Mouse (Mus musculus) myocyte (in vitro differentiated cells): Measurements from ENCODE around the gene Foxa3. TPM values are rescaled to one million over a fixed set of nuclear protein-coding genes. Genes with fewer than 3 reads are reported as not detected.

Experiments used
- H3K27me3 ChIP-seq: one replicate; pipeline ENCODE4 v1.6.1; 2011; ENCODE audit not compliant: control insufficient read depth, insufficient read depth, insufficient read length
- H3K36me3 ChIP-seq: one replicate; pipeline ENCODE4 v1.6.1; 2011; ENCODE audit not compliant: control insufficient read depth, insufficient read depth
- H3K4me2 ChIP-seq: one replicate; pipeline ENCODE4 v1.6.1; 2011; ENCODE audit warnings: low read depth, control low read depth
- H3K4me3 ChIP-seq: one replicate; pipeline ENCODE4 v1.5.1; 2011; ENCODE audit warnings: mild to moderate bottlenecking, control low read depth, moderate library complexity
- H3K79me2 ChIP-seq: one replicate; pipeline ENCODE4 v1.6.1; 2011; ENCODE audit not compliant: control insufficient read depth, insufficient read depth
- H3ac ChIP-seq: one replicate; pipeline ENCODE4 v1.6.1; 2011; ENCODE audit not compliant: control insufficient read depth, insufficient read length
- CEBPB ChIP-seq: IDR thresholded peaks from 2 replicates; pipeline ENCODE4 v1.6.1; 2011; ENCODE audit warnings: mild to moderate bottlenecking, moderate library complexity; ENCODE audit not compliant: poor library complexity, insufficient read depth, severe bottlenecking
- E2F4 ChIP-seq: IDR thresholded peaks from one replicate; pipeline ENCODE4 v1.6.1; 2011; ENCODE audit warnings: mild to moderate bottlenecking, control low read depth, moderate library complexity; ENCODE audit not compliant: insufficient read depth
- MAX ChIP-seq: IDR thresholded peaks from one replicate; pipeline ENCODE4 v1.6.1; 2011; ENCODE audit warnings: low read depth, mild to moderate bottlenecking, control low read depth
- MYOD1 ChIP-seq, 3 experiments: IDR thresholded peaks; one replicate each; pipeline ENCODE4 v1.6.1; 2011; ENCODE audit warnings: control low read depth in 2 of 3, low read depth in 2 of 3, mild to moderate bottlenecking in 2 of 3, moderate library complexity in 1 of 3; ENCODE audit not compliant: insufficient read length in 2 of 3, control insufficient read depth in 1 of 3
- MYOG ChIP-seq, 3 experiments: IDR thresholded peaks; one replicate each; pipeline ENCODE4 v1.6.1; 2011; ENCODE audit warnings: control low read depth in 2 of 3, low read depth in 2 of 3, mild to moderate bottlenecking in 2 of 3; ENCODE audit not compliant: insufficient read length in 2 of 3, control insufficient read depth in 1 of 3, insufficient read depth in 1 of 3
- POLR2A ChIP-seq: IDR thresholded peaks from one replicate; pipeline ENCODE4 v1.6.1; 2011; ENCODE audit warnings: low read depth, mild to moderate bottlenecking, control low read depth, moderate library complexity; ENCODE audit not compliant: insufficient read length
- POLR2AphosphoS2 ChIP-seq: IDR thresholded peaks from one replicate; pipeline ENCODE4 v1.6.1; 2011; ENCODE audit warnings: low read depth, control low read depth; ENCODE audit not compliant: insufficient read length
- REST ChIP-seq: IDR thresholded peaks from one replicate; pipeline ENCODE4 v1.6.1; 2011; ENCODE audit warnings: mild to moderate bottlenecking, control low read depth, moderate library complexity; ENCODE audit not compliant: insufficient read depth, insufficient read length
- SRF ChIP-seq: IDR thresholded peaks from one replicate; pipeline ENCODE4 v1.6.1; 2011; ENCODE audit warnings: low read depth; ENCODE audit not compliant: control insufficient read depth, insufficient read length
- TCF12 ChIP-seq: IDR thresholded peaks from one replicate; pipeline ENCODE4 v1.6.1; 2011; ENCODE audit warnings: mild to moderate bottlenecking, control low read depth; ENCODE audit not compliant: poor library complexity, insufficient read depth, severe bottlenecking
- TCF3 ChIP-seq: IDR thresholded peaks from one replicate; pipeline ENCODE4 v1.6.1; 2011; ENCODE audit warnings: low read depth, control low read depth; ENCODE audit not compliant: insufficient read length
- USF1 ChIP-seq: IDR thresholded peaks from one replicate; pipeline ENCODE4 v1.6.1; 2011; ENCODE audit warnings: low read depth, mild to moderate bottlenecking, control low read depth, moderate library complexity
- polyA plus RNA-seq: library from polyadenylated mRNA; unstranded; fragments of >200 nt; fragmentation: generic; extraction: Trizol; gene quantifications from one replicate; pipeline ENCODE4 v1.2.1, GENCODE M21; 2012; ENCODE audit warnings: missing spikeins

The Foxa3 gene
- polyA plus RNA-seq, 1 experiment: 0.12 TPM

DNA sequence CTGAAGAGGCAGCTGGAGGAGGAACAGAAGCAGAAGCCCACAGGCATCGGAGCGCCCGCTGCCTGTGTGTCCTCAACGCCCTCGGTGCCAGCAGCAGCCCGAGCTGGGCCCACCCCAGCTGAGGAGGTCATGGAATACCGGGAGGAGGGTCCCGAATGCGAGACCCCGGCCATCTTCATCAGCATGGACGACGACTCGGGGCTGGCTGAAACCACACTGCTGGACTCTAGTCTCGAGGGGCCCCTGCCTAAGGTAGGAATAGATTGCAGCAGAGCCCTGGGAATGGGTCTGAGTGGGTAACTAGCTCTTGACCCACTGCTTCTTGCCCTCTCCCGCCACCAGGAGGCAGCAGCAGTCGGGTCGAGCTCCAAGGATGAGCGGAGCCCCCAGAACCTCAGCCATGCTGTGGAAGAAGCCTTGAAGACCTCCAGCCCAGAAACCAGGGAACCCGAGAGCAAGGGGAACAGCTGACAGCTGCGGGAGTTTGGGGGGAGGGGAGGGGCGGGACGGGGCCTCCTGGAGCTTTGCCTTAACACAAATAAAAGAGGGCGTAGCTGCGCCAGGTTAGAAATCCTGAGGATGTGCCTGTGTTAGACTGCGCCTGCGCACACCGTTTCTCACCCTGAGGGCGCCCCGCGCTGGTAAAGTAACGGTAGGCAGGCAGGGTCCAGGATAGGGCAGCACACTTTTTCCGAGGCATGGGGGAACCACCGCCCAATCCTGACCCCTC lies 30.9 kb upstream of the Foxa3 start, which contains the start of gene Rsph6a:
TSS of gene Rsph6a (plus strand) at position 644 of the 730 bp plus-strand sequence.
- no peak within 1 kb of the TSS for H3K4me3 ChIP-seq
- TF ChIP-seq CEBPB: no peak
- no peak for TF ChIP-seq SRF
- no peak for TF ChIP-seq POLR2A
- no peak for TF ChIP-seq MAX
- TF ChIP-seq E2F4: no peak
- TF ChIP-seq POLR2AphosphoS2: no peak
- TF ChIP-seq TCF12: no peak
- TF ChIP-seq TCF3: no peak
- no peak for TF ChIP-seq USF1
- TF ChIP-seq MYOD1 (IDR thresholded peaks at IDR 0.05; ENCODE audit: control insufficient read depth in 1 of 3, insufficient read length in 2 of 3, low read depth in 2 of 3): no peak
- TF ChIP-seq REST: no peak
- TF ChIP-seq MYOG (IDR thresholded peaks at IDR 0.05; ENCODE audit: control insufficient read depth in 1 of 3, insufficient read depth in 1 of 3, insufficient read length in 2 of 3, low read depth in 2 of 3): no peak

DNA sequence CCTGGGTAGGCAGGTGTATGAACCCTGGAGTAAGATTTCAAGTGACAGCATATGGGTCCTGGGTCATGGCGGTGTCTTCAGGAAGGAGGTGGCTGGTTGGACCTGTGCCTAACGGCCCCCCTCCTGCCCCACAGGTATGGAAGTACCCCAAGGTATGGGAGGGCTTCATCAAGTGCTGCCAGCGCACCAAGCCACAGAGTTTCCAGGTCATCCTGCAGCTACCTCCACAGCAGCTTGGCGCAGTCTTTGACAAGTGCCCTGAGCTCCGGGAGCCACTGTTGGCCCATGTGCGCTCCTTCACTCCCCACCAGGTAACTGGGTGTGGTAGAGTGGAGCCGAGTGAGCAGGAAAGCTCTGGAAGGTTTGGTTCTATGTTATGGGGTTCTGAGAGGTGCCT lies 29.8 kb upstream of the Foxa3 start:
- TF ChIP-seq REST (no peak), TCF3 (no peak), MYOG (IDR thresholded peaks at IDR 0.05; ENCODE audit: control insufficient read depth in 1 of 3, insufficient read depth in 1 of 3, insufficient read length in 2 of 3, low read depth in 2 of 3) (no peak), MYOD1 (IDR thresholded peaks at IDR 0.05; ENCODE audit: control insufficient read depth in 1 of 3, insufficient read length in 2 of 3, low read depth in 2 of 3) (no peak), TCF12 (no peak), SRF (no peak)
- H3K36me3 ChIP-seq: no peaks in the 10 kb centered on the region

More for the DNA sequence above, 30.9 kb upstream of the Foxa3 start, which contains the start of gene Rsph6a:
- H3K79me2 ChIP-seq: no peaks in the 10 kb centered on the region
- no peak within 1 kb of the TSS for H3ac ChIP-seq
- H3K36me3 ChIP-seq: no peaks in the 10 kb centered on the region
- H3K4me2 ChIP-seq: no peak within 1 kb of the TSS
- H3K27me3 ChIP-seq: no peaks in the 10 kb centered on the region

DNA sequence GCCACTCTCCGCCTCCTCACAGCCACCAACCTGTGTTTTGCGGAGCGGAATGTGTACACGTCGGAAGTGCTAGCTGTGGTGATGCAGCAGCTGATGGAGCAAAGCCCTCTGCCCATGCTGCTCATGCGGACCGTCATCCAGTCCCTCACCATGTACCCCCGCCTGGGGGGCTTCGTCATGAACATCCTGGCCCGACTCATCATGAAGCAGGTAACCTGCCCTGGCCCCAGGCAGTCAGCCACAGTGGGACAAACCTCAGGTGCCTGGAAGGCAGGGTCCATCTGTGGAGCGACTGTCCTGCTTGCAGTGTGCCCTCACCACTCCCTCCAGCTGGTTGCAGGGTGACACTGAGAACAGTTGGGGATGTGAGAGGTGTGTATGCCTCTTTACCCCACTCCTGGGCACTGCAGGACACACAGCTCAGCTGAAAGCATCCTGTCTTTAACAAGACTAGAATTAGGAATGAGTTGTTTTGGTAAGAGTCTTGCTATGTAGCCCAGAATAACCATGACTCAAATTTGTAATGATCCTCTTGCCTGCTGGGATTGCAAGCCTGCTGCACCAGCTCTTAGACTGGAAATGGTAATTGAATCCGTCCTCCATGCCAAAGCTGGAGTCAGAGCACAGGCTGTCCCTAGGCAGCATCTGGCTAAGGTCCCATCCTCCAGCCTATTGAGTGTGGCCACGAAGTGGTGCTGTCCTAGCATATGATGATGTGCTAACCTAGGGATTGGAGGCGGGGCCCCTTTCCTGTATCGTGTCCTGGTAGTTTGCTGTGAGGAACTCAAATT lies 29.2 kb upstream of the Foxa3 start:
- Histone ChIP-seq H3K4me3 (no peak overlapping the region), H3K27me3 (no peaks in the 10 kb centered on the region), H3ac (no peak overlapping the region), H3K79me2 (no peaks in the 10 kb centered on the region), H3K4me2 (no peak overlapping the region), H3K36me3 (no peaks in the 10 kb centered on the region)
- TF ChIP-seq MYOD1 (IDR thresholded peaks at IDR 0.05; ENCODE audit: control insufficient read depth in 1 of 3, insufficient read length in 2 of 3, low read depth in 2 of 3) (no peak), USF1 (no peak), POLR2AphosphoS2 (peak; percentile 51)

More for the DNA sequence above, 29.8 kb upstream of the Foxa3 start:
- Histone ChIP-seq H3ac (no peak overlapping the region), H3K79me2 (no peaks in the 10 kb centered on the region), H3K4me3 (no peak overlapping the region), H3K4me2 (no peak overlapping the region), H3K27me3 (no peaks in the 10 kb centered on the region)

DNA sequence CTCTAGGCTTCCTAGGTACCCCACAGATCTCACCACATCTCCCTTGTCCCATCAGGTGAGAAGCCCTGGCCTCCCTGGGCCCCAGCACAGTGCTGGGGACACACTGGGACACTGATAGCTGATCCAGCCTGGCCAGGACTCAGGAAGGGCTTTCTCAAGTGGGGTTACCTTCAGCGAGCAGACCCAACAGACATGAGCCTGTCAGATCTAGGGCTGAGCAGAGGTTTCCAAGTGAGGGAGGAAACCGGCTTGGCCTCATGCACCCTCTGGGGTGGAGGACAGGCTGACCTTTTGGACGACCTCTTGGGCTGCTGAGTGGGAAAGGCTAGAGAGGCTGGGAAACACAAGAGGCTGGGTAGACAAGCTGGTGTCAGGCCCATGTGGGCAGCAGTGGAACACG lies 27.8 kb upstream of the Foxa3 start:
- H3K36me3 ChIP-seq: no peaks in the 10 kb centered on the region
- no peak overlapping the region for H3K4me3 ChIP-seq
- no peaks in the 10 kb centered on the region for H3K79me2 ChIP-seq
- no peak overlapping the region for H3K4me2 ChIP-seq
- no peaks in the 10 kb centered on the region for H3K27me3 ChIP-seq
- TF ChIP-seq MAX (no peak), CEBPB (no peak), E2F4 (no peak), MYOD1 (IDR thresholded peaks at IDR 0.05; ENCODE audit: control insufficient read depth in 1 of 3, insufficient read length in 2 of 3, low read depth in 2 of 3) (no peak), USF1 (no peak), MYOG (IDR thresholded peaks at IDR 0.05; ENCODE audit: control insufficient read depth in 1 of 3, insufficient read depth in 1 of 3, insufficient read length in 2 of 3, low read depth in 2 of 3) (no peak), POLR2A (no peak), POLR2AphosphoS2 (no peak), SRF (no peak), REST (no peak), TCF3 (no peak), TCF12 (no peak)
- no peak overlapping the region for H3ac ChIP-seq
